Mouse (Mus musculus) olfactory bulb, adult 2 months (tissue): ENCODE measurements around the gene Rhbdl3. TPM values are rescaled to one million over a fixed set of nuclear protein-coding genes. Genes with fewer than 3 reads are reported as not detected.

ENCODE experiments used
- H3K27ac ChIP-seq: fragments of 200-500 bp; 2 replicates; pipeline ENCODE4 v1.5.1; 2012; ENCODE audit warnings: low read depth, low read length; ENCODE audit not compliant: insufficient read depth
- H3K4me1 ChIP-seq: fragments of 200-500 bp; 2 replicates; pipeline ENCODE4 v1.6.1; 2012; ENCODE audit warnings: low read length; ENCODE audit not compliant: control insufficient read depth, insufficient read depth
- H3K4me3 ChIP-seq: fragments of 200-500 bp; 2 replicates; pipeline ENCODE4 v1.5.1; 2012; ENCODE audit warnings: mild to moderate bottlenecking, low read depth, low read length, moderate library complexity; ENCODE audit not compliant: insufficient read depth
- CTCF ChIP-seq: fragments of 200-500 bp; IDR thresholded peaks from 2 replicates; pipeline ENCODE4 v1.5.1; 2012; ENCODE audit warnings: low read depth, mild to moderate bottlenecking, low read length, moderate library complexity; ENCODE audit not compliant: insufficient read depth
- POLR2A ChIP-seq: fragments of 200-500 bp; IDR thresholded peaks from 2 replicates; pipeline ENCODE4 v1.6.1; 2012; ENCODE audit warnings: mild to moderate bottlenecking, low read depth, low read length, moderate library complexity; ENCODE audit not compliant: insufficient read depth
- WGBS: fragments of 180-500 bp; shearing (Covaris S2); methylation state at CpG from one replicate; pipeline ENCODE4 v1.1.7; 2018; 5-methylcytosine and 5-hydroxymethylcytosine counted together
- polyA plus RNA-seq: library from polyadenylated mRNA; stranded (reverse); fragments of >200 nt; gene quantifications from 2 replicates; pipeline ENCODE4 v1.2.4, GENCODE M21; 2012; ENCODE audit warnings: low replicate concordance; ENCODE audit not compliant: missing spikeins, insufficient read depth, insufficient read length

Rhbdl3 gene
- polyA plus RNA-seq, 1 experiment = not detected

DNA sequence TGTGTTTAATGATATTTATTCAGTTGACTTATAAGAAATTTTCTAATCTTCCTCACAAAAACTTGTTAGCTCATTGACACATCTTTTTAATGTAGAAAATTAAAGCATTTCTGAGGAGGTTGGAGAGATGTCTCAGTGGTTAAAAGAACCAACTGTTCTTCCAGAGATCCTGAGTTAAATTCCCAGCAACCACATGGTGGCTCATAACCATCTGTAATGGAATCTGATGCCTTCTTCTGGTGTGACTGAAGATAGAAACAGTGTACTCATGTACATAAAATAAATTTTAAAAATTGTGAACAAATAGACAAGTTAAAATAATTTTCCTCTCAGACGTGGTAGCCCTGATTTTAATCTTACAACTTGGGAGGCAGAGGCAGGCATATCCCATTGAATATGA, 89.2 kb downstream of the Rhbdl3 start:
- no peak overlapping the region for H3K4me3 ChIP-seq
- TF ChIP-seq CTCF (no peak), POLR2A (no peak)
- WGBS = 77% methylated on average over 1 of the region's 1 CpGs
- no peak overlapping the region for H3K27ac ChIP-seq
- no peaks in the 10 kb centered on the region for H3K4me1 ChIP-seq

DNA sequence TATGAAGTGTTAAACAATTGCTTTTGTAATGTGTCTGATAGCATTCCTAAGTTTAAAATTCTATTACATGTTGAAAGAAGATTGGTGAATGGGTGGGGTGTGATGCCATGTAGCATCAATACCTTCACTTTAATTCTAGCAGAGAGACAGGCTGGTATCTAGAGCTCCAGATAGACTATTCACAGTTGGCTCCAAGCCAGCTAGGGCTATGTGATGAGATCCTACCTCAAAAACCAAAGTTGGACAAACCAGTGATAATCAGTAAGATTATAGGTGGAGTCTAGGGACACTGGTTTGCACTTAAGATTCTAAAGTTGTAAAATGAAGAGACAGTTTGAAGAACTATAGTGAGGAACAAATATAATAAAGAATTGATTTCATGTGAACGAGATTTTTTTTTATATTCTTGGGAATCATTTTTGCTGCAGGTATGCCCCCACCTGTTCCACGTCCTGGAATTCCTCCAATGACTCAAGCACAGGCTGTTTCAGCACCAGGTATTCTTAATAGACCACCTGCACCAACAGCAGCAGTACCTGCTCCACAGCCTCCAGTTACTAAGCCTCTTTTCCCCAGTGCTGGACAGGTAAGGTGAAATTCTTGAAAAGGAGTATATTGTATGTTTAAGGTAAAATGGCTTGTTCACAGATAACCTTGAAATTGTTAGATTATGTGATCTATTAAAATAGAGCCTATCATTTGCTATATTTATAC, 90.9 kb downstream of the Rhbdl3 start:
- 90% methylated on average over 2 of the region's 2 CpGs for WGBS

DNA sequence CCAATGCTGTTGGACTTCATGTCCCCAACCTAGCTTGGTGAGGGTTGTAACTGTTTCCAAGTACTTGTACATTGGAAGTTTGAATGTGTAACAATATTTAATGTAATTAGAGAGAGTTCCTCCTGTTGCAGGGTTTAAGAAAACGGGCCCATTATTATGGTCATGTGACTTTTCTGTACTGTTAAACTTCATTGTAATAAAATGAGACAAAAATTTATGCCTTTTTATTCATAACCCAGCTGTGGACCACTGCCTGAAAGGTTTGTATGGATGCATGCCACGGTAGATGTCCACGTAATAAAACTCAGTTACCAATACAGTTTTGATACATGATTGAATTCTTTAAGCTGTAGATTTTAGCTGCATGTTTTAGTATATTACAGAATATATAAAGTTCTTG, 95.2 kb downstream of the Rhbdl3 start:
- H3K4me3 ChIP-seq = no peak overlapping the region
- H3K4me1 ChIP-seq = no peaks in the 10 kb centered on the region; the same call in 1 of the 2 replicates
- 80% methylated on average over 3 of the region's 3 CpGs for WGBS
- TF ChIP-seq CTCF = no peak
- no peak for TF ChIP-seq POLR2A
- no peak overlapping the region for H3K27ac ChIP-seq

More for the DNA sequence above, 90.9 kb downstream of the Rhbdl3 start:
- Histone ChIP-seq H3K27ac (no peak overlapping the region), H3K4me1 (no peaks in the 10 kb centered on the region; the same call in 1 of the 2 replicates), H3K4me3 (no peak overlapping the region)
- TF ChIP-seq CTCF (no peak), POLR2A (no peak)

DNA sequence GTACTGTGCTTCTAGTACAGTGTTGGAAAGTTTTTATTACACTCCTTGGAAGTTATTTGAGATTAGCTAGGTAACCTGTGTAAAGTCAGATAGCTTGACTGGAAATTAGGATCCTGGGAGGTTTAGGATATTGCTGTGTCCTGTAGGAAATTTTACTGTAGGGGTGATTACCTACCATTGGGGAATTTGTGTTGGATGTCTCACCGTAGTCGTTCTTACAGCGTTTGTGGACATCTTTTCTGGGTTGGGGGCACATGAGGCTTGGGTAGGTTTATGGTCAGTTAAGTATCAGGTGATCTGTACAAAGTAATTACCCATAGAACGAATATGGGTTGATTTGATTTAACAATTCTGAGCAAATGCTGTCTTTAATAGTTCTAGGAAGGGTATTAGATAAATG, 95.9 kb downstream of the Rhbdl3 start:
- Histone ChIP-seq H3K4me3 (no peak overlapping the region), H3K4me1 (no peaks in the 10 kb centered on the region; the same call in 1 of the 2 replicates), H3K27ac (no peak overlapping the region)
- 87% methylated on average over 4 of the region's 4 CpGs for whole genome bisulfite sequencing
- TF ChIP-seq CTCF = no peak
- no peak for TF ChIP-seq POLR2A

Other genes starting within 250 kb of the Rhbdl3 start
- not detected in 2 replicates for gene Crlf3, start 219.9 kb upstream of the Rhbdl3 start, polyA plus RNA-seq
- not detected in 2 replicates for gene Atad5, start 211.5 kb upstream of the Rhbdl3 start, polyA plus RNA-seq
- gene Tefm, start 158.7 kb upstream of the Rhbdl3 start, polyA plus RNA-seq = not detected in 2 replicates
- gene Adap2, start 146.8 kb upstream of the Rhbdl3 start, polyA plus RNA-seq = not detected in 2 replicates
- gene Rnf135, start 117.1 kb upstream of the Rhbdl3 start, polyA plus RNA-seq = not detected in 2 replicates
- not detected in 2 replicates for gene Rhot1, start 91.9 kb upstream of the Rhbdl3 start, polyA plus RNA-seq
- not detected in 2 replicates for gene 5730455P16Rik, start 77.1 kb downstream of the Rhbdl3 start, polyA plus RNA-seq
- gene Zfp207, start 82.4 kb downstream of the Rhbdl3 start, polyA plus RNA-seq = 162 and 401 TPM in 2 replicates
- not detected in 2 replicates for gene Psmd11, start 127.7 kb downstream of the Rhbdl3 start, polyA plus RNA-seq
- gene Cdk5r1, start 176.1 kb downstream of the Rhbdl3 start, polyA plus RNA-seq = 97.4 and 147 TPM in 2 replicates